Mouse (Mus musculus) embryonic facial prominence, embryonic 10.5 days (tissue): Measurements from ENCODE around the gene Lcn8. TPM values are rescaled to one million over a fixed set of nuclear protein-coding genes. Genes with fewer than 3 reads are reported as not detected.

Source experiments
- DNase-seq: peaks from one replicate; pipeline ENCODE4 v3.0.0-alpha.2; 2017; ENCODE audit warnings: low spot score
- H3K27ac ChIP-seq: fragments of 300-500 bp; sonication (generic); replicated peaks from 2 replicates; pipeline ENCODE4 v1.5.1; 2016; ENCODE audit warnings: mild to moderate bottlenecking
- H3K27me3 ChIP-seq: fragments of 300-500 bp; sonication (generic); replicated peaks from 2 replicates; pipeline ENCODE4 v1.6.1; 2016; ENCODE audit warnings: low read depth, mild to moderate bottlenecking; ENCODE audit not compliant: poor library complexity, severe bottlenecking
- H3K36me3 ChIP-seq: fragments of 300-500 bp; sonication (generic); replicated peaks from 2 replicates; pipeline ENCODE4 v1.6.1; 2016; ENCODE audit warnings: mild to moderate bottlenecking, moderate library complexity
- H3K4me1 ChIP-seq: fragments of 300-500 bp; sonication (generic); 2 replicates; pipeline ENCODE4 v1.6.1; 2016
- H3K4me3 ChIP-seq: fragments of 300-500 bp; sonication (generic); 2 replicates; pipeline ENCODE4 v1.5.1; 2016; ENCODE audit warnings: mild to moderate bottlenecking, moderate library complexity
- H3K9me3 ChIP-seq: fragments of 300-500 bp; sonication (generic); 2 replicates; pipeline ENCODE4 v1.6.1; 2016; ENCODE audit warnings: mild to moderate bottlenecking
- WGBS: fragments of 180-500 bp; shearing (Covaris S2); methylation state at CpG from one replicate; pipeline ENCODE4 v1.1.7; 2016; 5-methylcytosine and 5-hydroxymethylcytosine counted together
- polyA plus RNA-seq: library from polyadenylated mRNA; unstranded; fragments of >200 nt; fragmentation: Nextera tagmentation; extraction: Ambion mirVana; gene quantifications from 2 replicates; pipeline ENCODE4 v1.2.1, GENCODE M21; 2016

Gene Lcn8
- polyA plus RNA-seq, 1 experiment from 2014 or later = 0.24 TPM

GRCm38 (mm10) chr2:25634046-25634445 is 18.9 kb upstream of the Lcn8 start:
- WGBS = 44% methylated on average over 1 of the region's 1 CpGs
- H3K36me3 ChIP-seq = no peaks in the 10 kb centered on the region

GRCm38 (mm10) chr2:25639890-25640289 is 13.0 kb upstream of the Lcn8 start:
- no peaks in the 10 kb centered on the region for H3K9me3 ChIP-seq
- DNase-seq = peak; percentile 71
- WGBS = 15% methylated on average over 6 of the region's 6 CpGs

More at GRCm38 (mm10) chr2:25634046-25634445, 18.9 kb upstream of the Lcn8 start:
- H3K4me1 ChIP-seq = no peaks in the 10 kb centered on the region
- DNase-seq = no peak
- H3K27ac ChIP-seq = no peak overlapping the region
- no peak overlapping the region for H3K4me3 ChIP-seq
- no peaks in the 10 kb centered on the region for H3K9me3 ChIP-seq
- no peaks in the 10 kb centered on the region for H3K27me3 ChIP-seq

GRCm38 (mm10) chr2:25654502-25654901 is 1.6 kb downstream of the Lcn8 start:
- H3K4me1 ChIP-seq = peaks cover 15% of the 10 kb centered on the region
- 0 out of 2 replicates have a peak overlapping the region, but pooled peaks have one; percentile 7 for H3K27ac ChIP-seq
- H3K4me3 ChIP-seq = no peak overlapping the region
- H3K36me3 ChIP-seq = no peaks in the 10 kb centered on the region
- DNase-seq = peak; percentile 26
- 45% methylated on average over 1 of the region's 1 CpGs for WGBS
- H3K9me3 ChIP-seq = no peaks in the 10 kb centered on the region
- no peaks in the 10 kb centered on the region for H3K27me3 ChIP-seq

More at GRCm38 (mm10) chr2:25639890-25640289, 13.0 kb upstream of the Lcn8 start:
- Histone ChIP-seq H3K4me1 (0 out of 2 replicates have a peak, but pooled peaks cover 3% of the 10 kb centered on the region), H3K27ac (no peak overlapping the region), H3K36me3 (no peaks in the 10 kb centered on the region), H3K27me3 (no peaks in the 10 kb centered on the region), H3K4me3 (no peak overlapping the region)

- Histone ChIP-seq H3K36me3 (no peaks in the 10 kb centered on the region), H3K27ac (no peak overlapping the region), H3K4me1 (peaks cover 15% of the 10 kb centered on the region), H3K9me3 (no peaks in the 10 kb centered on the region), H3K27me3 (no peaks in the 10 kb centered on the region), H3K4me3 (no peak overlapping the region)
- no peak for DNase-seq
- 89% methylated on average over 4 of the region's 4 CpGs for WGBS
Observed at GRCm38 (mm10) chr2:25656691-25657090, 3.8 kb downstream of the Lcn8 start.

GRCm38 (mm10) chr2:25657246-25657645 is 4.3 kb downstream of the Lcn8 start:
- H3K36me3 ChIP-seq = no peaks in the 10 kb centered on the region
- H3K4me3 ChIP-seq = no peak overlapping the region
- no peaks in the 10 kb centered on the region for H3K9me3 ChIP-seq
- no peak for DNase-seq
- H3K27me3 ChIP-seq = no peaks in the 10 kb centered on the region
- 91% methylated on average over 4 of the region's 4 CpGs for WGBS
- H3K27ac ChIP-seq = no peak overlapping the region
- peaks cover 15% of the 10 kb centered on the region for H3K4me1 ChIP-seq

- H3K36me3 ChIP-seq = no peaks in the 10 kb centered on the region
- no peak within 1 kb of the TSS for H3K27ac ChIP-seq
- no peak for DNase-seq
- no peaks in the 10 kb centered on the region for H3K27me3 ChIP-seq
- no peaks in the 10 kb centered on the region for H3K9me3 ChIP-seq
- H3K4me3 ChIP-seq = no peak within 1 kb of the TSS
- H3K4me1 ChIP-seq = peaks cover 15% of the 10 kb centered on the region
Observed at GRCm38 (mm10) chr2:25657652-25658051, 4.7 kb downstream of the Lcn8 start, which contains the start of gene Lcn5. Gene Lcn5, plus strand, starts transcription at chr2:25657952.

GRCm38 (mm10) chr2:25660279-25660678 is 7.4 kb downstream of the Lcn8 start:
- no peak for DNase-seq
- H3K9me3 ChIP-seq = no peaks in the 10 kb centered on the region
- H3K36me3 ChIP-seq = no peaks in the 10 kb centered on the region
- H3K27me3 ChIP-seq = no peaks in the 10 kb centered on the region
- no peak overlapping the region for H3K27ac ChIP-seq
- H3K4me1 ChIP-seq = 0 out of 2 replicates have a peak, but pooled peaks cover under 1% of the 10 kb centered on the region
- WGBS = 88% methylated on average over 8 of the region's 8 CpGs
- H3K4me3 ChIP-seq = no peak overlapping the region

GRCm38 (mm10) chr2:25661245-25661970 is 8.5 kb downstream of the Lcn8 start:
- Histone ChIP-seq H3K9me3 (no peaks in the 10 kb centered on the region), H3K36me3 (no peaks in the 10 kb centered on the region), H3K27ac (no peak overlapping the region), H3K27me3 (no peaks in the 10 kb centered on the region), H3K4me1 (no peaks in the 10 kb centered on the region), H3K4me3 (no peak overlapping the region)
- DNase-seq = no peak
- 86% methylated on average over 6 of the region's 6 CpGs for WGBS

GRCm38 (mm10) chr2:25663511-25663910 is 10.6 kb downstream of the Lcn8 start:
- H3K27ac ChIP-seq = no peak overlapping the region
- H3K9me3 ChIP-seq = no peaks in the 10 kb centered on the region
- H3K27me3 ChIP-seq = no peaks in the 10 kb centered on the region
- no peaks in the 10 kb centered on the region for H3K36me3 ChIP-seq
- peak; percentile 55 for DNase-seq
- 68% methylated on average over 1 of the region's 1 CpGs for WGBS
- H3K4me3 ChIP-seq = no peak overlapping the region
- H3K4me1 ChIP-seq = no peaks in the 10 kb centered on the region

- no peak for DNase-seq
- Histone ChIP-seq H3K4me1 (no peaks in the 10 kb centered on the region), H3K27ac (no peak overlapping the region), H3K36me3 (no peaks in the 10 kb centered on the region), H3K9me3 (no peaks in the 10 kb centered on the region), H3K4me3 (no peak overlapping the region), H3K27me3 (no peaks in the 10 kb centered on the region)
- WGBS = 75% methylated on average over 5 of the region's 5 CpGs
Observed at GRCm38 (mm10) chr2:25664125-25664524, 11.2 kb downstream of the Lcn8 start.

GRCm38 (mm10) chr2:25666516-25666915 is 13.6 kb downstream of the Lcn8 start:
- WGBS = 66% methylated on average over 1 of the region's 1 CpGs
- no peaks in the 10 kb centered on the region for H3K9me3 ChIP-seq
- H3K4me3 ChIP-seq = no peak overlapping the region
- H3K27me3 ChIP-seq = no peaks in the 10 kb centered on the region
- no peak overlapping the region for H3K27ac ChIP-seq
- no peaks in the 10 kb centered on the region for H3K36me3 ChIP-seq
- no peak for DNase-seq
- no peaks in the 10 kb centered on the region for H3K4me1 ChIP-seq

- Histone ChIP-seq H3K4me1 (no peaks in the 10 kb centered on the region), H3K27me3 (no peaks in the 10 kb centered on the region), H3K27ac (no peak within 1 kb of the TSS), H3K36me3 (no peaks in the 10 kb centered on the region), H3K4me3 (no peak within 1 kb of the TSS), H3K9me3 (no peaks in the 10 kb centered on the region)
- DNase-seq = no peak
- WGBS = 92% methylated on average over 3 of the region's 3 CpGs
Observed at GRCm38 (mm10) chr2:25676486-25676885, 23.6 kb downstream of the Lcn8 start, which contains the start of gene Lcn6. Gene Lcn6, plus strand, starts transcription at chr2:25676786.

- H3K27me3 ChIP-seq = no peaks in the 10 kb centered on the region
- no peaks in the 10 kb centered on the region for H3K9me3 ChIP-seq
- H3K4me3 ChIP-seq = no peak overlapping the region
- H3K4me1 ChIP-seq = no peaks in the 10 kb centered on the region
- no peaks in the 10 kb centered on the region for H3K36me3 ChIP-seq
- no peak overlapping the region for H3K27ac ChIP-seq
- whole genome bisulfite sequencing = 84% methylated on average over 6 of the region's 6 CpGs
- no peak for DNase-seq
Observed at GRCm38 (mm10) chr2:25679559-25679958, 26.6 kb downstream of the Lcn8 start.
